Mouse (Mus musculus): ENCODE measurements around the gene Piwil4. TPM values are rescaled to one million over a fixed set of nuclear protein-coding genes. Genes with fewer than 3 reads are reported as not detected.

The Piwil4 gene
- not detected for total RNA-seq (2021)
- long read RNA-seq, experiment 1, result 0 reads
- long read RNA-seq, experiment 2, partial matches to known transcripts, result 0 of 1 reads
- long read RNA-seq, experiment 2, other reads (novel, unspliced or antisense), result 1 of 1 reads

GRCm38 (mm10) chr9:14740151-14740924 is at the start of gene Piwil4:
Gene Piwil4, minus strand, starts transcription at chr9:14740733.
- no peak for DNase-seq

- no peak for DNase-seq
Measured at GRCm38 (mm10) chr9:14787356-14787755, 46.8 kb upstream of the Piwil4 start.

GRCm38 (mm10) chr9:14784039-14785002 is 43.8 kb upstream of the Piwil4 start, which contains the start of the genes Mre11a and Ankrd49:
Gene Mre11a, plus strand, starts transcription at chr9:14784654.
Gene Ankrd49, minus strand, starts transcription at chr9:14784856.
- peak; percentile 87 for DNase-seq

- no peak for DNase-seq
Measured at GRCm38 (mm10) chr9:14778341-14778740, 37.8 kb upstream of the Piwil4 start.

GRCm38 (mm10) chr9:14773813-14774212 is 33.3 kb upstream of the Piwil4 start:
- DNase-seq, result no peak

- DNase-seq, result no peak
Measured at GRCm38 (mm10) chr9:14772074-14772473, 31.5 kb upstream of the Piwil4 start.

GRCm38 (mm10) chr9:14770803-14771471 is 30.4 kb upstream of the Piwil4 start, which contains the start of gene 1700012B09Rik:
Gene 1700012B09Rik, minus strand, starts transcription at chr9:14771030.
- DNase-seq, result no peak

- no peak for DNase-seq
Measured at GRCm38 (mm10) chr9:14769811-14770210, 29.3 kb upstream of the Piwil4 start.

- DNase-seq, result no peak
Measured at GRCm38 (mm10) chr9:14764765-14765164, 24.2 kb upstream of the Piwil4 start.

- DNase-seq, result no peak
Measured at GRCm38 (mm10) chr9:14759261-14759660, 18.7 kb upstream of the Piwil4 start.

GRCm38 (mm10) chr9:14758590-14758989 is 18.1 kb upstream of the Piwil4 start:
- DNase-seq, result no peak

GRCm38 (mm10) chr9:14754469-14754868 is 13.9 kb upstream of the Piwil4 start:
- DNase-seq, result no peak

- no peak for DNase-seq
Measured at GRCm38 (mm10) chr9:14753947-14754346, 13.4 kb upstream of the Piwil4 start.

GRCm38 (mm10) chr9:14752001-14752522 is 11.5 kb upstream of the Piwil4 start, which contains the start of gene Fut4:
Gene Fut4, minus strand, starts transcription at chr9:14752393.
- DNase-seq, result peak; percentile 47

- DNase-seq, result peak; percentile 10
Measured at GRCm38 (mm10) chr9:14751503-14752000, 11.0 kb upstream of the Piwil4 start.

GRCm38 (mm10) chr9:14750901-14751502 is 10.5 kb upstream of the Piwil4 start:
- no peak for DNase-seq

GRCm38 (mm10) chr9:14739498-14740150 is 909 bp downstream of the Piwil4 start:
- no peak for DNase-seq

GRCm38 (mm10) chr9:14730941-14731541 is 9.5 kb downstream of the Piwil4 start:
- no peak for DNase-seq

- DNase-seq, result no peak
Measured at GRCm38 (mm10) chr9:14728365-14728764, 12.2 kb downstream of the Piwil4 start.

- no peak for DNase-seq
Measured at GRCm38 (mm10) chr9:14726629-14727028, 13.9 kb downstream of the Piwil4 start.

Measured in gastrocnemius, postnatal 25 days (tissue).